Mouse (Mus musculus): ENCODE results near the gene Tpst2.

DNA sequence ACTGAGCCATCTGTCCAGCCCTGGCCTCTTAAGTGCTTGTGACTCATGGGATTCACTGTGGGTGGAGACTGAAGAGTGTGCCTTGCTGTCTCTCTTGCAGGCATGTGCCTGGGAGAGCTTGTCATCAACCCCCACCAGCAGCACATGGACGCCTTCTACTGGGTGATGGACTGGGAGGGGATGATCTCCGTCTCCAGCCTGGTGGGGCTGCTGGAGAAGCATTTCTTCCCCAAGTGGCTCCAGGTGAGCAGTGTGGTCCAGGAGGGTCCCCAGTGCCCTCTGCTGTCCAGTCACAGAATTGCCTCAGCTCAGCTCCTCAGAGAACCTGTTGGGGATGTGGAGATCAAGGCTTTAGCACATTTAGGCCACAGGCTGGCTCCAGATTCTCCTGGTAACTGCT is 59.0 kb downstream of the Tpst2 start:
- TF ChIP-seq CTCF (IDR thresholded peaks at IDR 0.05; ENCODE audit: low read depth) (peak; percentile 81), EP300 (optimal IDR thresholded peaks at IDR 0.05) (no peak)
